Mouse (Mus musculus) MEL (cell line): ENCODE results near the gene P4ha2.

Experiments used
- CTCF ChIP-seq, 3 experiments: IDR thresholded peaks in 2 of 3; conservative IDR thresholded peaks in 1 of 3; 2 replicates each; pipeline ENCODE4 v1.5.1; 2011 to 2012; ENCODE audit warnings: low read length in 3 of 3, low read depth in 2 of 3, mild to moderate bottlenecking in 2 of 3, improper control_type of control experiment in 1 of 3, inconsistent platforms in 1 of 3, mixed read lengths in 1 of 3, moderate library complexity in 1 of 3; ENCODE audit not compliant: control insufficient read depth in 1 of 3, insufficient read depth in 1 of 3, poor library complexity in 1 of 3, severe bottlenecking in 1 of 3
- EP300 ChIP-seq, 2 experiments: IDR thresholded peaks; 2 replicates each; pipeline ENCODE4 v1.6.1; 2011; ENCODE audit warnings: improper control_type of control experiment in 2 of 2, low read length in 2 of 2, low read depth in 1 of 2, mild to moderate bottlenecking in 1 of 2
- MAX ChIP-seq: IDR thresholded peaks from 2 replicates; pipeline ENCODE4 v1.6.1; 2011; ENCODE audit warnings: low read length, improper control_type of control experiment

GRCm38 (mm10) chr11:54114746-54115145 lies 14.9 kb downstream of the P4ha2 start:
- TF ChIP-seq CTCF (IDR thresholded peaks at IDR 0.05 in 2 of 3, conservative IDR thresholded peaks at IDR 0.05 in 1 of 3; ENCODE audit: control insufficient read depth in 1 of 3, insufficient read depth in 1 of 3, low read depth in 2 of 3, low read length in 3 of 3, poor library complexity in 1 of 3, severe bottlenecking in 1 of 3) (no peak), EP300 (IDR thresholded peaks at IDR 0.05; ENCODE audit: low read depth in 1 of 2, low read length in 2 of 2) (no peak), MAX (no peak)
